Mouse (Mus musculus) heart, postnatal 36 days (tissue): Measurements from ENCODE around the gene Calm2. TPM values are rescaled to one million over a fixed set of nuclear protein-coding genes. Genes with fewer than 3 reads are reported as not detected.

ENCODE experiments used
- DNase-seq, 2 experiments: peaks; one replicate each; pipeline ENCODE4 v3.0.0; 2021 to 2022
- intact Hi-C: fragments of 180-260 bp; cut with DNase I; formaldehyde crosslinking; loops from one replicate; pipeline ENCODE4 v1.15.1; 2025
- total RNA-seq, 2 experiments: library from RNA; stranded (reverse); gene quantifications; 2 replicates each; pipeline ENCODE4 v1.2.3; 2021

The Calm2 gene
- total RNA-seq, 2 experiments from 2014 or later, result 133 to 154 TPM

DNA sequence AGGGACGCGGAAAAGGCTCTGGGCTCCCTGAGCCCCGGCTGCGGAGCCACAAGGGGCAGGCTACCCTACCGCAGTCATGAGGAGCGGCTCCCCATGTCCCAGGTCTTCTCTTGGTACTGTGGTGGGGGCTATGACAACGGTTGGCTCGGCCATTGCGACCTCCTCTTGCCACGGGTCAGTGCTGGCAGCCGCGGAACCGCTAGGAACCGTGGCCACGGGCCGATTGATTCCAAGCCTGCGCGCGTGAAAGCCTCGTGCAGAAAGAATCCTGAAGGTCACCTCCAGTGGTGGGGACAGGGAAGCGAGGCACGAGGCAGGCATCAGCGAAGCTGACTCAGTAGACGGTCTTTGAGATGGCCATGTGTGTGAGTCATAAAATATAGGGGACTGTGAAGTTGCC is 19.2 kb downstream of the Calm2 start, which contains the start of gene Stpg4:
TSS of gene Stpg4 (minus strand) at position 231 of the 400 bp plus-strand sequence.
- DNase-seq, result no peak
- intact Hi-C loops, result no loop called here

DNA sequence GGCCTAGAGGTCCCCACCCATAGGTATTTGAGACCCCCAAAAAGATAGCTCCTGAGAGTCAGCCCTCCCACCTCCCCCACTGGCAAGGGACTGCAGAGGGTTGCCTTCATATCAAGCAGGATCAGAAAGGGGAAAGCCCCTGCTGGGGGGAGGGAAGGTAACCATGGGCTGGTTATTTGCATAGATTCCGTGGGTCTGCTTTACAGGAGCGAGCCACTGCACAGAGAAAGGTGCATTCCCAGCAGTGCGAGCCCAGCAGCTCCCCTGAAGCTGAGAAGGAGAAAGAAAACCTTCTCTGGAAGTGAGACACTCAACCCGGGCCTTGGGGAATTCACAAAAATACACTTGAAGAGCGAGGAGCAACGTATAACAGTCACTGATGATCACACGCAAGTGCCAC is 28.7 kb downstream of the Calm2 start:
- DNase-seq, result no peak
- intact Hi-C loops, result no loop called here

DNA sequence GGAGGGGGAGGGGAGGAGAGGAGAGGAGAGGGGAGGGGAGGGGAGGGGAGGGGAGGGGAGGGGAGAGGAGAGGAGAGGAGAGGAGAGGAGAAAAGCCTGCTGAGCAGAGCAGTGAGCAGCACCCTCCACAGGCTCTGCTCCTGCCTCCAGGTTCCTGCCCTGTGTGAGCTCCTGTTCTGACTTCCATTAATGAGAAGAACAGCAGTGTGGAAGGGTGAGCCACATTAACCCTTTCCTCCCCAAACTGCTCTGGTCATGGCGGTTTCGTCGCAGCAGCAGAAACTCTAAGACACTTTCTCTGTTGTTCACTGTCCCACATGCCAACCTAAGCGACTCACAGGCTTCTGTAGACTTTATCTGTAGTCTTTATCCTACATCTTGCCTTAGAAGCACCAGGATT is 40.1 kb downstream of the Calm2 start:
- no peak for DNase-seq
- intact Hi-C loops, result no loop called here

DNA sequence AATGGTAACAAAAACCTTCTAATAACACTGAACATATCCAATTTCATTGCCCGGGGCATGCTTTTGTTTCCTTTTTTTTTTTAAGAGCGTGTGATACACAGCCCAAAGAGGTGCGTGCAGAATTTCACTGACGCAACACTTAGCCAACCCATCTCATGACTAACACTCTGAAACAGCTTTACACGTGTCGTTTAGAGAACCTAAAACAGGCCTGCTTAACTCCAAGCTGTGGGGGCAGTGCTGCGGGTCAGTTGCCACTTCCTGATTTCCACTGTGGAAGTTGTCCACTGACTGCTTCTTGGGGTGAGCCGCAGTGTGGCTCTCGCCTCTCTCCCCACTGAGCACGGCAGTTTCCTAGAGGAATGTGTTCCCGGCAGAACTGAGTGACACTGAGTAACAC is 41.2 kb downstream of the Calm2 start:
- intact Hi-C loops, result no loop called here
- no peak for DNase-seq

DNA sequence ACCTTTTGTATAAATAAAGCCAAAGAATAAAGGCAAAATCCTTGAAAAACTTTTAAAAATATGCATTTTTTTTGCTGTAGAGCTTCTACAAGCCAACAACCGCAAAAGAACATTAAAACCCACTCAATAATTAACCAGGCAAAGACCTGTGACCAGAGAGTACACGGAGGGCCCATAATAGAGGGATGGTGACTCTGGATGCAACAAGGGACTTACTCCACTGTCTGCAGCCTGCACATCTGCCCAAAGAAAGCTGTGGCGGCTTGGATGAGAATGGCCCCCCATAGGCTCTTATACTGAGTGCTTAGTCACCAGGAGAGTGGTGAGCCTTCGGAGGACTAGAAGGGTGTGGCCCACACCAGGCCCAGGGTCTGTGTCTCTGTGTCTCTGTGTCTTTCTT is 43.3 kb downstream of the Calm2 start:
- intact Hi-C loops, result no loop called here

DNA sequence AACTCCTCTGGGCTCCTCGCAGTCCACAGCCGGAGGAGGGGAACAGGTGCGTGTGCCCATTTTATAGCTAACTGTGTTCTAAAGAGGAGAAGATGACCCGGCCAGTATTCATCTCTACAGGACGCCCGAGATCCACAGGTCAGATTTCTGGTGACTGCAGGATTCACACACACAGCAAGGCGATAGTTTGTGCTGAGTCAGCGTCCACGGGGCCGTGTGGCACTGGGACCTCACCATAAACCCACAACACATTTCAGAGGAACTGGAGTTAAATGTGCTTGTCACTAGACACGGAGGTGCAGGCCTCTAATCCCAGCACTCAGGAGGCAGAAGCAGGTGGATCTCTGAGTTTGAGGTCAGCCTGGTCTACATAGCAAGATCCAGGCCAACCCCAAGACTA is 44.3 kb downstream of the Calm2 start:
- intact Hi-C loops, result no loop called here

More for the DNA sequence above, 43.3 kb downstream of the Calm2 start:
- DNase-seq, result no peak

DNA sequence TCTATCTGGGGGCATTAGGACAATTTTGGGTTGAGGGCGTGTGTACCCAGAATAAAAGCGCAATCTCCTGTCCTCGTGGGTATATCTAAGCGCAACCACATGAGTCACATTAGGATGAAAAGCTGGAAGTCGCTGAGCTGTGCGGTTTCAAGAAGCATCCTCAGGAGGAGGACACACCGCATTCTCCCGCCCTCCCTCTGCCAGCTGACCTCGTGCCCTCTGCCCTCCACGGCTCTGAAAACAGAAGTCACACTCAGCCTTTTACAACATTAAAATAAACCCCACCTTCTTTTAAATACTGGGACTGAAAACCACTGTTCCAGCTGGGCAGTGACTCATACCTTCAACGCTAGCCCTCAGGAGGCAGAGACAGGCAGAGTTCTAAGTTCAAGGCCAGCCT is 49.6 kb downstream of the Calm2 start:
- DNase-seq, result no peak
- intact Hi-C loops, result no loop called here

More for the DNA sequence above, 44.3 kb downstream of the Calm2 start:
- no peak for DNase-seq

DNA sequence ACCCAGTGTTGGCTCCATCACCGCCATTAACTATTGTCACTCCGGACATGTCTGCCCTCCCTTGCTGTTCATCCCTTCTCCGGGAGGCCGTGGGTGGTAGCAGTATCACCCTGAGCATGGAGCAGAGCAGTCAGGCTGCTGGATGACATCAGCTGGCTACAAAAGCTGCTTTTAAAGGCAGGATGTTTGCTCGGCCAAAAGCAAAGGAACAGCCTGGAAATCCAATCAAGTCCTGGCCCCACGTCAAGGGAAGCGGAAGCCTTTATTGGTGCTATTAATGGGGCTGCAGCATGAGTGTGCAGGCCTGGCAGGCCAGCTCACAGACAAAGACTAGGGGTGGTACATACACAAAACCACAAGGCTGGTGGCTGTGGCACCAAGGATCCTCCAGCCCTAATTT is 55.5 kb downstream of the Calm2 start:
- peak; percentile 61 to 66 for DNase-seq
- intact Hi-C loops, result loop anchor here (2.0 to 5.0 kb wide), 2 partner anchors 56 to 284 kb away; partner anchors contain the start of genes Calm2 and Socs5

DNA sequence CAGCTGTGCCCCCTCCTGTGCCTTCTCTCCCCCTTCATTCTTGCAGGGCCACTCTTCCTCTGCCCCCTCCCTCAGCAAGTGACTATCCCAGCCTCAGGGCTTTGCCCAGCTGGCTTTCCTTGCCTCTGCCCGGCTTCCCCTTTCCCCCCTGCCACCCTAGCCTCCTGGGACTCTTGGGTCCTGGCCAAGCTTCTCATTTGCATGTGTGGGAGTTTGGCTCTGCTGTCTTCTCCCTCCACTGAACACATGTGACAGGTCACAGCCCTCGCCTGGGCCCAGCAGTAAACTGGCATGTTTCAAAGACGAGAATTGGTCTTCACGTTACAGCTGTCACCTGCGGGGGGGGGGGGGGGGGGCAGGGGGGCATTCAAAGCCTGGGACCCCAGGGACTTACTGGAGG is 59.7 kb downstream of the Calm2 start:
- DNase-seq, result peak in 1 of 2 experiments; percentile 47
- intact Hi-C loops, result no loop called here

DNA sequence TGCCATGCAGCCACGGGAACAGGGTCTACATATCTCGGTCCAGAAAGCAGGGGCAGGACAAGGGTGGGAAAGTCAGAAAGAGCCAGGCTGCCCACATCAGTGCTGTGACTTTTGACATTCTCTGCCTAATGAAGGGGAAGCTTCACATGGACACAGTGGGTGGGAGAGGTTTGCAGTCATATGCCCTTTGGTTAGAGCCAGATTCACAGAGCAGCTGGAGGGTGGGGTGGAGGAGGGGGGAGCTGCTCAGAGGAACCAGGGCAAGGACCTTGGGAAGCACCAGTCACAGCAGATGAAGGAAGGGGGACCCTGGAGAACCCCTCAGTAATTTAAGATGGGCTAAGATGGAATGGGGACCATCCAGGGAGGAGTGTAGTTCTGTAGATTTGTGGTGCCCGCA is 60.9 kb downstream of the Calm2 start:
- no peak for DNase-seq
- intact Hi-C loops, result no loop called here

Other genes starting within 250 kb of the Calm2 start
- gene Mcfd2, start 181.0 kb downstream of the Calm2 start, total RNA-seq, result 10 to 100 TPM; 44.0 to 51.0 TPM
- 10 to 100 TPM; 14.7 to 16.7 TPM for gene Ttc7, start 164.0 kb downstream of the Calm2 start, total RNA-seq
- not detected for gene Stpg4, start 19.2 kb downstream of the Calm2 start, total RNA-seq
- gene Epcam, start 189.0 kb upstream of the Calm2 start, total RNA-seq, result not detected
- gene Msh2, start 225.4 kb upstream of the Calm2 start, total RNA-seq, result 10 to 100 TPM; 12.8 to 17.1 TPM